Comparison of ENCODE assay signal across 10 mouse cellular contexts in genomic region chr1:156111090-156111489, GRCm38 (mm10).
DNase-seq lines count a peak whose midpoint lies in the region; ATAC-seq lines count a peak whose summit lies in the region.
"Had no signal": no experiment of that assay in that cellular context is flagged by ENCODE, and none has a peak within 500 bp of the region (broad histone marks: within the 10 kb centered on the region; RNA-seq: fewer than 3 reads in every experiment).

No protein-coding gene starts in this region.

- ATAC-seq in activated CD4-positive, CD25-positive, alpha-beta regulatory T cell, adult 4 months: no peak
- ATAC-seq: midbrain, embryonic 15.5 days had no signal

- peak; percentile 25 for DNase-seq in kidney, adult 9 months
- DNase-seq in kidney, adult 11 months: no peak
- DNase-seq in lung, postnatal 36 days: peak; percentile 14
- DNase-seq in lung, postnatal 25 days (ENCODE audit: low spot score): no peak
- DNase-seq in NIH3T3 (ENCODE audit: low read depth): peak; percentile 34
- DNase-seq in adrenal gland, postnatal 36 days: no peak
- DNase-seq: adrenal gland, postnatal 25 days; heart, adult 18-20 months had no signal

Comparison
In these comparisons a context has a peak if more than half of its experiments do, and no peak if none do; other contexts are left out.
1. DNase-seq: peak in kidney, adult 9 months (single experiment), lung, postnatal 36 days (single experiment) and NIH3T3 (single experiment); none in kidney, adult 11 months (single experiment), lung, postnatal 25 days (single experiment) and adrenal gland, postnatal 36 days (0 of 2).